1 mouse cellular context compared by ENCODE assay signal in genomic region chr9:20459377-20460317, GRCm38 (mm10).
A peak's percentile ranks its signal among the peaks of the same experiment; 100 is the strongest.
TF ChIP-seq lines count a peak whose summit lies in the region.

TSS of gene Zfp26 (minus strand) at chr9:20460162.

TF ChIP-seq in CH12.LX, 34 proteins besides CTCF, POLR2A, EP300 and RAD21 (continued from another document):
- no peak for TF ChIP-seq MAFK (IDR thresholded peaks at IDR 0.05; ENCODE audit: insufficient replicate concordance, low read length)
- peak; percentile 54 for TF ChIP-seq MAX (IDR thresholded peaks at IDR 0.05; ENCODE audit: low read length)
- TF ChIP-seq MAZ (IDR thresholded peaks at IDR 0.05; ENCODE audit: low read depth, low read length) = peak; percentile 57; the same call in 1 of the 2 replicates
- peak; percentile 72 for TF ChIP-seq ZMIZ1 (IDR thresholded peaks at IDR 0.05; ENCODE audit: low read depth, low read length)
- peak; percentile 69 for TF ChIP-seq CHD2 (IDR thresholded peaks at IDR 0.05; ENCODE audit: low read length)
- no peak for TF ChIP-seq ZKSCAN1 (IDR thresholded peaks at IDR 0.05; ENCODE audit: borderline replicate concordance, low read depth, low read length)
- no peak; the same call in 1 of the 2 replicates for TF ChIP-seq RCOR1 (conservative IDR thresholded peaks at IDR 0.05; ENCODE audit: low read depth, low read length)
- TF ChIP-seq KAT2A (IDR thresholded peaks at IDR 0.05; ENCODE audit: insufficient replicate concordance, low read length) = peak; percentile 86; the same call in 1 of the 2 replicates
- peak; percentile 93 for TF ChIP-seq ELF1 (IDR thresholded peaks at IDR 0.05; ENCODE audit: low read depth, low read length)
- TF ChIP-seq MYC (IDR thresholded peaks at IDR 0.05; ENCODE audit: low read depth, low read length) = 0 out of 2 replicates have a peak, but pooled peaks have one; percentile 38
- no peak for TF ChIP-seq USF2 (conservative IDR thresholded peaks at IDR 0.05; ENCODE audit: low read depth, low read length)
- peak; percentile 79 for TF ChIP-seq NELFE (IDR thresholded peaks at IDR 0.05; ENCODE audit: low read depth, low read length)
